Mouse (Mus musculus): Measurements from ENCODE around the gene Ccdc155.

The Ccdc155 gene

GRCm38 (mm10) chr7:45204380-45205143 lies at the start of gene Ccdc155:
Gene Ccdc155, minus strand, starts transcription at chr7:45204892.
- DNase-seq (ENCODE audit: low read depth, low spot score) = peak; percentile 100

GRCm38 (mm10) chr7:45253806-45254205 lies 49.1 kb upstream of the Ccdc155 start:
- no peak for DNase-seq (ENCODE audit: low read depth, low spot score)

- DNase-seq (ENCODE audit: low read depth, low spot score) = peak; percentile 91
These were observed 43.0 kb upstream of the Ccdc155 start for GRCm38 (mm10) chr7:45247666-45248065.

GRCm38 (mm10) chr7:45241389-45241749 lies 36.7 kb upstream of the Ccdc155 start:
- DNase-seq (ENCODE audit: low read depth, low spot score) = no peak

GRCm38 (mm10) chr7:45240633-45241388 lies 36.1 kb upstream of the Ccdc155 start, which contains the start of gene Slc6a16:
Gene Slc6a16, plus strand, starts transcription at chr7:45241085.
- DNase-seq (ENCODE audit: low read depth, low spot score) = peak; percentile 95

GRCm38 (mm10) chr7:45240109-45240508 lies 35.4 kb upstream of the Ccdc155 start:
- no peak for DNase-seq (ENCODE audit: low read depth, low spot score)

GRCm38 (mm10) chr7:45238723-45239496 lies 34.2 kb upstream of the Ccdc155 start, which contains the start of gene Cd37:
Gene Cd37, minus strand, starts transcription at chr7:45239115.
- peak; percentile 75 for DNase-seq (ENCODE audit: low read depth, low spot score)

GRCm38 (mm10) chr7:45237747-45238699 lies 33.3 kb upstream of the Ccdc155 start:
- DNase-seq (ENCODE audit: low read depth, low spot score) = no peak

GRCm38 (mm10) chr7:45235656-45236180 lies 31.0 kb upstream of the Ccdc155 start:
- no peak for DNase-seq (ENCODE audit: low read depth, low spot score)

- peak; percentile 89 for DNase-seq (ENCODE audit: low read depth, low spot score)
These were observed 30.4 kb upstream of the Ccdc155 start for GRCm38 (mm10) chr7:45234922-45235571.

- peak; percentile 74 for DNase-seq (ENCODE audit: low read depth, low spot score)
These were observed 29.7 kb upstream of the Ccdc155 start for GRCm38 (mm10) chr7:45234333-45234841.

GRCm38 (mm10) chr7:45233580-45234332 lies 29.1 kb upstream of the Ccdc155 start:
- DNase-seq (ENCODE audit: low read depth, low spot score) = no peak

- no peak for DNase-seq (ENCODE audit: low read depth, low spot score)
These were observed 28.2 kb upstream of the Ccdc155 start for GRCm38 (mm10) chr7:45232716-45233465.

- DNase-seq (ENCODE audit: low read depth, low spot score) = no peak
These were observed 27.2 kb upstream of the Ccdc155 start for GRCm38 (mm10) chr7:45231941-45232340.

GRCm38 (mm10) chr7:45231192-45231591 lies 26.5 kb upstream of the Ccdc155 start:
- DNase-seq (ENCODE audit: low read depth, low spot score) = no peak

- peak; percentile 98 for DNase-seq (ENCODE audit: low read depth, low spot score)
These were observed 24.9 kb upstream of the Ccdc155 start for GRCm38 (mm10) chr7:45229459-45230203.

- DNase-seq (ENCODE audit: low read depth, low spot score) = peak; percentile 75
These were observed 24.4 kb upstream of the Ccdc155 start for GRCm38 (mm10) chr7:45229046-45229445.

GRCm38 (mm10) chr7:45228548-45228947 lies 23.9 kb upstream of the Ccdc155 start:
- no peak for DNase-seq (ENCODE audit: low read depth, low spot score)
